Mouse (Mus musculus) midbrain, postnatal 0 days (tissue): Measurements from ENCODE around the gene Srd5a1. TPM values are rescaled to one million over a fixed set of nuclear protein-coding genes. Genes with fewer than 3 reads are reported as not detected.
A peak's percentile ranks its signal among the peaks of the same experiment; 100 is the strongest.

Experiments used
- ATAC-seq: fragments of 200-750 bp; cut with Nextera tagmentation; 2 replicates; pipeline ENCODE4 v1.8.0; 2017; ENCODE audit warnings: moderate number of reproducible peaks, mild to moderate bottlenecking, moderate TSS enrichment, moderate library complexity; ENCODE audit not compliant: low FRiP score
- DNase-seq: peaks from one replicate; pipeline ENCODE4 v3.0.0-alpha.2; 2015; ENCODE audit warnings: low spot score
- H3K27ac ChIP-seq: fragments of 300-500 bp; sonication (generic); 2 replicates; pipeline ENCODE4 v1.5.1; 2014; ENCODE audit warnings: low read depth, mild to moderate bottlenecking, low read length, mixed read lengths
- H3K27me3 ChIP-seq: fragments of 300-500 bp; sonication (generic); 2 replicates; pipeline ENCODE4 v1.6.1; 2014; ENCODE audit warnings: low read length, control low read depth, mixed read lengths; ENCODE audit not compliant: insufficient read depth
- H3K36me3 ChIP-seq: fragments of 300-500 bp; sonication (generic); 2 replicates; pipeline ENCODE4 v1.6.1; 2014; ENCODE audit warnings: low read length, control low read depth, mixed read lengths; ENCODE audit not compliant: insufficient read depth
- H3K4me1 ChIP-seq: fragments of 300-500 bp; sonication (generic); 2 replicates; pipeline ENCODE4 v1.6.1; 2014; ENCODE audit warnings: mild to moderate bottlenecking, control low read depth, antibody characterized with exemption, low read length, mixed read lengths; ENCODE audit not compliant: insufficient read depth
- H3K4me2 ChIP-seq: fragments of 300-500 bp; sonication (generic); 2 replicates; pipeline ENCODE4 v1.6.1; 2014; ENCODE audit warnings: low read depth, mild to moderate bottlenecking, low read length, mixed read lengths; ENCODE audit not compliant: poor library complexity, severe bottlenecking
- H3K4me3 ChIP-seq: fragments of 300-500 bp; sonication (generic); 2 replicates; pipeline ENCODE4 v1.5.1; 2014; ENCODE audit warnings: low read depth, mild to moderate bottlenecking, low read length, moderate library complexity
- H3K9ac ChIP-seq: fragments of 300-500 bp; sonication (generic); replicated peaks from 2 replicates; pipeline ENCODE4 v1.6.1; 2014; ENCODE audit warnings: mild to moderate bottlenecking, low read length, moderate library complexity, mixed read lengths; ENCODE audit not compliant: poor library complexity, severe bottlenecking
- H3K9me3 ChIP-seq: fragments of 300-500 bp; sonication (generic); 2 replicates; pipeline ENCODE4 v1.6.1; 2016; ENCODE audit warnings: low read length, control low read depth
- CTCF ChIP-seq: IDR thresholded peaks from 2 replicates; pipeline ENCODE4 v1.5.1; 2016; ENCODE audit warnings: antibody characterized with exemption, mild to moderate bottlenecking
- WGBS: fragments of 180-500 bp; shearing (Covaris S2); extraction: QIAGEN DNeasy Blood & Tissue Kit; methylation state at CpG from one replicate; pipeline ENCODE4 v1.1.7; 2014; 5-methylcytosine and 5-hydroxymethylcytosine counted together
- polyA plus RNA-seq: library from polyadenylated mRNA; unstranded; fragments of >200 nt; fragmentation: Nextera tagmentation; extraction: Ambion mirVana; gene quantifications from 2 replicates; pipeline ENCODE4 v1.2.1, GENCODE M21; 2015
- total RNA-seq: library from RNA; depleted of rRNA; stranded (reverse); fragments of >200 nt; gene quantifications from 2 replicates; pipeline ENCODE4 v1.2.3, GENCODE M21; 2014

The Srd5a1 gene
- total and polyA plus RNA-seq, 2 experiments from 2014 or later: 22.9 to 36.3 TPM

GRCm38 (mm10) chr13:69559291-69559961 lies 51.8 kb downstream of the Srd5a1 start:
- 0 out of 2 replicates have a peak, but pooled peaks have one; percentile 47 for ATAC-seq

GRCm38 (mm10) chr13:69558098-69558660 lies 53.1 kb downstream of the Srd5a1 start:
- Histone ChIP-seq H3K4me2 (no peak overlapping the region), H3K27ac (no peak overlapping the region), H3K9me3 (no peaks in the 10 kb centered on the region), H3K36me3 (no peaks in the 10 kb centered on the region), H3K4me1 (no peaks in the 10 kb centered on the region), H3K9ac (no peak overlapping the region), H3K27me3 (no peaks in the 10 kb centered on the region), H3K4me3 (no peak overlapping the region)
- no peak for TF ChIP-seq CTCF
- ATAC-seq: no peak
- peak; percentile 61 for DNase-seq
- WGBS: 66% methylated on average over 6 of the region's 6 CpGs

More at GRCm38 (mm10) chr13:69559291-69559961, 51.8 kb downstream of the Srd5a1 start:
- H3K4me3 ChIP-seq: no peak overlapping the region
- H3K27ac ChIP-seq: no peak overlapping the region
- 15% methylated on average over 13 of the region's 13 CpGs for WGBS
- no peaks in the 10 kb centered on the region for H3K36me3 ChIP-seq
- no peak overlapping the region for H3K4me2 ChIP-seq
- no peaks in the 10 kb centered on the region for H3K4me1 ChIP-seq
- no peaks in the 10 kb centered on the region for H3K9me3 ChIP-seq
- H3K27me3 ChIP-seq: no peaks in the 10 kb centered on the region
- no peak for TF ChIP-seq CTCF
- no peak overlapping the region for H3K9ac ChIP-seq
- peak; percentile 55 for DNase-seq

GRCm38 (mm10) chr13:69556728-69557127 lies 54.5 kb downstream of the Srd5a1 start:
- Histone ChIP-seq H3K27me3 (no peaks in the 10 kb centered on the region), H3K4me2 (no peak overlapping the region), H3K27ac (no peak overlapping the region), H3K4me1 (no peaks in the 10 kb centered on the region), H3K9me3 (no peaks in the 10 kb centered on the region), H3K4me3 (no peak overlapping the region), H3K36me3 (no peaks in the 10 kb centered on the region), H3K9ac (no peak overlapping the region)
- no peak for ATAC-seq
- DNase-seq: no peak
- TF ChIP-seq CTCF: no peak

GRCm38 (mm10) chr13:69555957-69556482 lies 55.2 kb downstream of the Srd5a1 start:
- DNase-seq: no peak
- Histone ChIP-seq H3K4me2 (no peak overlapping the region), H3K4me3 (no peak overlapping the region), H3K4me1 (no peaks in the 10 kb centered on the region), H3K36me3 (no peaks in the 10 kb centered on the region), H3K9me3 (no peaks in the 10 kb centered on the region), H3K27me3 (no peaks in the 10 kb centered on the region), H3K27ac (no peak overlapping the region), H3K9ac (no peak overlapping the region)
- 86% methylated on average over 6 of the region's 6 CpGs for WGBS
- no peak for ATAC-seq
- no peak for TF ChIP-seq CTCF

GRCm38 (mm10) chr13:69555045-69555444 lies 56.2 kb downstream of the Srd5a1 start:
- DNase-seq (no peak), ATAC-seq (no peak)
- no peak for TF ChIP-seq CTCF
- no peaks in the 10 kb centered on the region for H3K9me3 ChIP-seq
- no peaks in the 10 kb centered on the region for H3K27me3 ChIP-seq
- WGBS: 34% methylated on average over 8 of the region's 8 CpGs
- H3K4me1 ChIP-seq: no peaks in the 10 kb centered on the region
- H3K9ac ChIP-seq: no peak overlapping the region
- no peak overlapping the region for H3K27ac ChIP-seq
- no peaks in the 10 kb centered on the region for H3K36me3 ChIP-seq
- H3K4me2 ChIP-seq: no peak overlapping the region
- no peak overlapping the region for H3K4me3 ChIP-seq

GRCm38 (mm10) chr13:69554255-69554654 lies 57.0 kb downstream of the Srd5a1 start:
- H3K27me3 ChIP-seq: no peaks in the 10 kb centered on the region
- H3K36me3 ChIP-seq: no peaks in the 10 kb centered on the region
- WGBS: 84% methylated on average over 9 of the region's 9 CpGs
- no peaks in the 10 kb centered on the region for H3K4me1 ChIP-seq
- no peak for DNase-seq
- no peak overlapping the region for H3K4me3 ChIP-seq
- no peak overlapping the region for H3K27ac ChIP-seq
- no peak for TF ChIP-seq CTCF
- H3K9me3 ChIP-seq: no peaks in the 10 kb centered on the region
- H3K9ac ChIP-seq: no peak overlapping the region
- no peak for ATAC-seq
- no peak overlapping the region for H3K4me2 ChIP-seq
